Mouse (Mus musculus) cerebellum, adult 9-11 months (tissue): ENCODE data around the gene Fam149b.
"Not testable (repeated sequence)": the region's sequence is repeated elsewhere in the genome, so short reads cannot be mapped to it uniquely, and the experiment has no call there.

Experiments
- DNase-seq: peaks from one replicate; pipeline ENCODE4 v3.0.0; 2022

Gene Fam149b

GRCm38 (mm10) chr14:20347991-20348541 is at the start of gene Fam149b, which contains the start of gene Ecd:
Gene Fam149b (plus strand): TSS chr14:20348162.
Gene Ecd (minus strand): TSS chr14:20348121.
- DNase-seq: peak; percentile 90

DNA sequence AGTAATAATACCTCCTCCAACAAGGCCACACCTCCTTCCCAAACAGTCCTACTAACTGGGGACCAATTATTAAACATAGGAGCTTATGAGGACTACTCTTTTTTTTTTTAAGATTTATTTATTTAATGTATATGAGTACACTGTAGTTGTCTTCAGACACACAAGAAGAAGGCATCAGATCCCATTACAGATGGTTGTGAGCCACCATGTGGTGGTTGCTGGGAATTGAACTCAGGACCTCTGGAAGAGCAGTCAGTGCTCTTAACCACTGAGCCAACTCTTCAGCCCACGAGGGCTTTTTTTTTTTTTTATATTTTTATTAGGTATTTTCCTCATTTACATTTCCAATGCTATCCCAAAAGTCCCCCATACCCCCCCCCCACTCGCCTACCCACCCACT is 42.9 kb upstream of the Fam149b start:
- DNase-seq: not testable (repeated sequence)

- DNase-seq: no peak
Measured at GRCm38 (mm10) chr14:20315137-20315536, 32.8 kb upstream of the Fam149b start.

DNA sequence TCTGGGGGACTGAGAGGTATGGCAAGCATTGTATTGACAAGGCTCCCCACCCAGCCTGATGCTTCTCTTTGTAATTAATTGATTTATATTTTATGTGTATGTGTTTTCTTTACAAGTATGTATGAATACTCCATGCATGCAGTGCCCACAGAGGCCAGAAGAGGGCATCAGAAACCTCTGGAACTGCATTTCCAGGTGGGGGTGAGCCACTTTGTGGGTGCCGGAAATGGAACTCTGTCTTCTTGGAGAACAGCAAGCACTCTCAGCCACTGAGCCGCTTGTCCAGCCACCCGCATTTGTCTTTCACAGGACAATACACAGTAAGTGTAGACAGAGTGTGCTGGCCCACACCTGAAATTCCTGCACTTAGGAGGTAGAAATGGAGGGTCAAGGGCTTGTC is 28.5 kb upstream of the Fam149b start:
- peak; percentile 14 for DNase-seq

- DNase-seq: no peak
Measured at GRCm38 (mm10) chr14:20324196-20324595, 23.8 kb upstream of the Fam149b start.

DNA sequence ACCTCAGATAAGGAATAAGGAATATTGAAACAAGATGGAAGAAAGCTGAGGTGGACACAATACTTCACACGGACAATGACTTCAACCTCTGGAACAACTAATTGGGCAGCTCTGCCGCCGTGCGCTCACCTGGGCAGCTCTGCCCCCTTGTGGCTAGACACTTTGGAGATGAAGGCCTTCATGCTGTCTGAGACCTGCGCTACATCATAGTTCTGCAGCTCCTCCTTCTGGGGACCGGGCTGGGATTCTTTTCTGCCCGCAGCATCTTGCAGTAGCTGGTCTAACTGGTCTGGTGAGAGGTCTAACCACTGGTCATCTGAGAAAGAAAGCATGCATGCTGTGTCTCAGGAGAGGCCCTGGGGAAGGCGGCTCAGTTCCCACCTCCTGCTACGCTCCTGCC is 19.5 kb upstream of the Fam149b start:
- DNase-seq: no peak

- no peak for DNase-seq
Measured at GRCm38 (mm10) chr14:20331316-20331715, 16.6 kb upstream of the Fam149b start.

GRCm38 (mm10) chr14:20339415-20339814 is 8.5 kb upstream of the Fam149b start:
- DNase-seq: no peak

GRCm38 (mm10) chr14:20340149-20340548 is 7.8 kb upstream of the Fam149b start:
- DNase-seq: no peak

DNA sequence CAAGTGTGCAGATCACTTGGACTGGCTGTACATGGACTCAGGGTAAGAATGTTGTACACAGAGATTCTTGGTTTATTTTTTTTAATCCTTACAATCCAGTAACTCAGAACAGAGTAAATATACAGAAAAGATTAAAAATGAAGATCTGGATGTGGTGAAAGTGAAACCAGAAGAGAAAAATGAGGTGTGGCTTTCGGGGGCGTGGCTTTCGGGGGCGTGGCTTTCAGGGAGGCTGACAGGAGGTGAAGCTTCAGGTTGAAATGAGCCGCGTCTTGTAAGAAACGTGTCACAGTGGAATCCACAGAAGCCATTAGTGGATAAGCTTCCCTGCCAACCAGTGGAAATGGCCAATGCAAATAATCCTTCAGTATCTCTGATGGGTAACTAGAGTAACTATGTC is 7.1 kb upstream of the Fam149b start:
- DNase-seq: no peak

DNA sequence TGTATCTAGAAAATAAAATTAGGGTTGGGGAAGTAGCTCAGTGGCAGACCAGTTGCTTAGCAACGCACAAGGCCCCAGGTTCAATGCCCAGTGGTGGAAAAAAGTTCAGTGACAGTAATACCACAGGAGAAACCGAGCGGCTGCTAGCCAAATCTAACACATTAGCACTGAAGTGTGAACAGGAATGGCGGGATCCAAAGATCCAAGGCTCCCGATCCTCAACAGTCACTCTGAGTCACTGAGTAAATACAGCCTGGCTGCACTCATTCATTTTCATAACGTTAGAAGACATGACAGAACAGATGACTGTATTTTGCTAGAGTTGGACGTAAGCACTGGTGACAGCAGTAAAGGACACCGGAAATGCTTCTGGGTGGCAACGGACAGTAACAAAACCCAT is 2.1 kb upstream of the Fam149b start:
- DNase-seq: no peak

DNA sequence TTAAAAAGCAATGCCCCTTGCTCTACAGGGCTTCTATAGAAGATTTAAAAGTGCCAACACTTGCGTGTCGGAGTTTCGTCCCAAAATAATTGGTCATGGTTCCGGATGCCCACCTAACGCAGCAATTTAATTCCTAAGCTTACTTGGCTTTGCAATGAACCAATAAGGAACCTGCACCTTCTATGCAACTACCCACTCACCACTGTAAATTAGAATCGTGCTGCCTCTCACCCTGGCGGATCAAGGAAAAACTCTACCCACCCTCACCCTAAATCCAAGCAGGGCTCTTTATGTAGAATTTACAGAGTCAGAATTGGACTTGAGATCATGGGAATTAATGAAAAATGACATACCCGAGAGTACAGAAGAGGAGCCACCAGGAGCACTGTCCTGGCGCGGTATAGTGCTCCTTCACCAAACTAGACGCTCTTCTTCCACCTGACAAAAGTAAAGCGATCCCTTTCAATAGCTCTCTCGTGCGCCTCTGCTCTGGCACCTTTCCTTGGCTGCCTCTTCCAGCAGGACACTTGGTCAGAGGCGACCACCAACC is 446 bp upstream of the Fam149b start:
- DNase-seq: no peak

GRCm38 (mm10) chr14:20363230-20363629 is 15.3 kb downstream of the Fam149b start:
- DNase-seq: no peak

- no peak for DNase-seq
Measured at GRCm38 (mm10) chr14:20368271-20368670, 20.3 kb downstream of the Fam149b start.

GRCm38 (mm10) chr14:20370798-20371197 is 22.8 kb downstream of the Fam149b start:
- DNase-seq: no peak

DNA sequence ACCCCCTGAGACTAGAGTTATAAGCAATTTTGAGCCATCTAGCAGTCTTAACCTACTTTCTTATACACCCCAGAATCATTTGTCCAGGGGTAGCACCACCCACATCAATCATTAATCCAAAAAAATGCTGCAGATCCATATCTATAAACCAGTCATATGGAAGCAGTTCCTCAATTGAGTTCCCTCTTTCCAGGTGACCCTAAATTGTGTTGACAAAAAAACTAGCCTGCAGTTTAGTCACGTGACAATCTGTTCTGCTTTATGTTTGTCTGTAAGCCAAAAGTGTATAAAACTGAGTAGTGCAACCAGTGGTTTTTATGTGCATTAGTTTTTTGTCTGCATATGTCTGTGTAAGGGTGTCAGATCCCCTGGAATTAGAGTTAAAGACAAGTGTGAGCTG is 23.9 kb downstream of the Fam149b start:
- no peak for DNase-seq

- DNase-seq: no peak
Measured at GRCm38 (mm10) chr14:20377112-20377521, 29.2 kb downstream of the Fam149b start.

- peak; percentile 42 for DNase-seq
Measured at GRCm38 (mm10) chr14:20378313-20379061, 30.5 kb downstream of the Fam149b start.

GRCm38 (mm10) chr14:20379087-20379640 is 31.2 kb downstream of the Fam149b start:
- DNase-seq: no peak

GRCm38 (mm10) chr14:20379753-20380430 is 31.9 kb downstream of the Fam149b start:
- DNase-seq: no peak

DNA sequence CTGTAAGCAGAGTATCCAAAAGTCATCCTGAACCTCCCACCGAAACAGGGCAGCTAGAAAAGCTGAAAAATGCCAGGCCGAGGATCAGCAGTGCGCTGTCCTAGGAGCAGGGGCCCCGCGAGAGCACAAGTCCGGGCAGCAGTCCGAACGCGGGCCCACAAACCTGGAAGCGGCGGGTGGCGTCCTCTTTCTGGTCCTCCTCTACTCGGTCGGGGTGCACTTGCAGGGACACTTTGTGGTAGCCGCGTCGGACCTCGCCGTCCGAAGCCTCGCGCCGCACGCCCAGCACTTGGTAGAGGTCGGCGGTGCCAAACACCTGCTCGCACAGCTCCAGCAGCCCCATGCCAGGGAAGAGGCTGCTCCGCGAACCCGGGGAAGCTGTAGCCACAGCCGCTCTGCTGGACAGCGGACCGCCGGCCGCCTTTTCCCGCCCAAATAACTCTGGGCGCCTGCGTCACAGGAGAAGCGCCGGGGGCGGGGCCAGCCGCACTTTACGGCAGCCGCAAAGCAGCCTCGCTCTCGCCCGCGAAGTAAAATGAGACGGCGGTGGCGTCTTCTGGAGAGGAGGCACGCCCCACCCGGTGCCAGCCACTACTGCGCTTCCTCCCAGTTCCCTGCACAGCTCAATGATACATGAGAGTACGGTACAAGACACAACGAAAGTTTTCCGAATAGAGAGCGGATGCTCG is 40.6 kb downstream of the Fam149b start, which contains the start of gene Dnajc9:
TSS of gene Dnajc9 (minus strand) at position 470 of the 689 bp plus-strand sequence.
- DNase-seq: peak; percentile 94

DNA sequence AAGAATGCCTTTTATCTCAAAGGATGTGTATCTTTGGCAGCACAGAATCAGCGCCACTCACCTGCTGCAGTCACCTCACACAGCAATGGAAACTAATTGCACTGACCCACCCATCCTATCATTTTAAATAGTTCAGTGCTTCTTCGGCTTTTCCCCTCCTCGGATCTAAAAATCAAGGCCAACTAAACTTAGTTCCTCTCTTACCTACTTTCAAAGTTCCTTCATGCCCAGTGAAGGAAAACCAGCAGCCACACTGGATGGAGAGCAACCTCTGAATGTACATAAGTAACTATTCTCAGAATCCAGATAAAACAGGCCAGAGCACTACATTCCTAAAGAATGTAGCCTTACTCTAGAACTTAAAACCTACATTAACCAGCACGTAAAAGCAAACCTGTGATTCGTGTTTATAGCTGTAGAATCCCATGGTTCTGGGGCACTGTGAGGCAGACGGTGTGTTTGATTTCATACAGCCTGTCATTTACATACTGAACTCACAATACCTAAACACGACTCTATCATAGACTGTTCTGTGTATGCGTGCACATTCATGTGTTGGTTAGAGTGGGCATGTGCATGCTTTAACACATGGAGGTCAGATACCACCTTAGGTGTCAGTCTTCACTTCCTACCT is 41.6 kb downstream of the Fam149b start:
- no peak for DNase-seq
